Mouse (Mus musculus): ENCODE results near the gene Atg5. TPM values are rescaled to one million over a fixed set of nuclear protein-coding genes. Genes with fewer than 3 reads are reported as not detected.
"Not testable (repeated sequence)": the region's sequence is repeated elsewhere in the genome, so short reads cannot be mapped to it uniquely, and the experiment has no call there.

The Atg5 gene
- 29.8 and 38.4 TPM in 2 replicates for polyA plus RNA-seq (2016; fragmentation: Nextera tagmentation; extraction: Ambion mirVana)

- H3K4me3 ChIP-seq, result peak within 1 kb of the TSS; percentile 91
- no peaks in the 10 kb centered on the region for H3K27me3 ChIP-seq (ENCODE audit: insufficient read depth, poor library complexity, severe bottlenecking)
- H3K4me1 ChIP-seq, result peaks cover 17% of the 10 kb centered on the region
- peak; percentile 99 for DNase-seq (ENCODE audit: low spot score)
- H3K36me3 ChIP-seq, result no peaks in the 10 kb centered on the region
- H3K9me3 ChIP-seq, result no peaks in the 10 kb centered on the region
- WGBS, result under 1% methylated on average over 63 of the region's 63 CpGs
- peak within 1 kb of the TSS; percentile 94 for H3K27ac ChIP-seq
Measured at GRCm38 (mm10) chr10:44268145-44268860, at the start of gene Atg5. TSS of gene Atg5 (plus strand) at chr10:44268358.

GRCm38 (mm10) chr10:44219073-44219472 lies 49.1 kb upstream of the Atg5 start:
- H3K36me3 ChIP-seq; H3K4me1 ChIP-seq; H3K27me3 ChIP-seq (ENCODE audit: insufficient read depth, poor library complexity, severe bottlenecking); H3K27ac ChIP-seq; H3K4me3 ChIP-seq; H3K9me3 ChIP-seq; DNase-seq (ENCODE audit: low spot score): not testable (repeated sequence)
- WGBS, result 11% methylated on average over 2 of the region's 2 CpGs

GRCm38 (mm10) chr10:44224345-44224744 lies 43.8 kb upstream of the Atg5 start:
- WGBS, result 84% methylated on average over 9 of the region's 9 CpGs
- Histone ChIP-seq H3K4me3 (no peak overlapping the region), H3K27me3 (ENCODE audit: insufficient read depth, poor library complexity, severe bottlenecking) (no peaks in the 10 kb centered on the region), H3K9me3 (0 out of 2 replicates have a peak, but pooled peaks cover 3% of the 10 kb centered on the region), H3K27ac (no peak overlapping the region), H3K4me1 (no peaks in the 10 kb centered on the region), H3K36me3 (no peaks in the 10 kb centered on the region)
- no peak for DNase-seq (ENCODE audit: low spot score)

GRCm38 (mm10) chr10:44233351-44233750 lies 34.8 kb upstream of the Atg5 start:
- H3K36me3 ChIP-seq; H3K9me3 ChIP-seq; H3K27me3 ChIP-seq (ENCODE audit: insufficient read depth, poor library complexity, severe bottlenecking); H3K4me3 ChIP-seq; DNase-seq (ENCODE audit: low spot score); H3K27ac ChIP-seq; H3K4me1 ChIP-seq: not testable (repeated sequence)
- WGBS, result 0% methylated on average over 1 of the region's 1 CpGs

- not testable (repeated sequence) for H3K27me3 ChIP-seq (ENCODE audit: insufficient read depth, poor library complexity, severe bottlenecking); H3K4me3 ChIP-seq; H3K4me1 ChIP-seq; H3K9me3 ChIP-seq; H3K36me3 ChIP-seq; DNase-seq (ENCODE audit: low spot score); H3K27ac ChIP-seq
- WGBS, result 37% methylated on average over 7 of the region's 7 CpGs
Measured at GRCm38 (mm10) chr10:44235298-44235697, 32.9 kb upstream of the Atg5 start.

GRCm38 (mm10) chr10:44256624-44257023 lies 11.5 kb upstream of the Atg5 start:
- no peaks in the 10 kb centered on the region for H3K27me3 ChIP-seq (ENCODE audit: insufficient read depth, poor library complexity, severe bottlenecking)
- H3K36me3 ChIP-seq, result no peaks in the 10 kb centered on the region
- no peaks in the 10 kb centered on the region for H3K4me1 ChIP-seq
- H3K4me3 ChIP-seq, result no peak overlapping the region
- no peak overlapping the region for H3K27ac ChIP-seq
- 29% methylated on average over 7 of the region's 7 CpGs for WGBS
- H3K9me3 ChIP-seq, result no peaks in the 10 kb centered on the region
- no peak for DNase-seq (ENCODE audit: low spot score)

- Histone ChIP-seq H3K9me3 (no peaks in the 10 kb centered on the region), H3K4me1 (peaks cover 17% of the 10 kb centered on the region), H3K27ac (no peak overlapping the region), H3K36me3 (no peaks in the 10 kb centered on the region), H3K4me3 (no peak overlapping the region), H3K27me3 (ENCODE audit: insufficient read depth, poor library complexity, severe bottlenecking) (no peaks in the 10 kb centered on the region)
- DNase-seq (ENCODE audit: low spot score), result no peak
- 72% methylated on average over 3 of the region's 3 CpGs for WGBS
Measured at GRCm38 (mm10) chr10:44265835-44266234, 2.3 kb upstream of the Atg5 start.

- DNase-seq (ENCODE audit: low spot score), result no peak
- no peaks in the 10 kb centered on the region for H3K36me3 ChIP-seq
- H3K27ac ChIP-seq, result no peak overlapping the region
- H3K4me3 ChIP-seq, result peak overlapping the region; percentile 91; the same call in 1 of the 2 replicates
- peaks cover 17% of the 10 kb centered on the region for H3K4me1 ChIP-seq
- no peaks in the 10 kb centered on the region for H3K27me3 ChIP-seq (ENCODE audit: insufficient read depth, poor library complexity, severe bottlenecking)
- H3K9me3 ChIP-seq, result no peaks in the 10 kb centered on the region
Measured at GRCm38 (mm10) chr10:44266561-44266960, 1.6 kb upstream of the Atg5 start.

- H3K4me1 ChIP-seq, result peaks cover 17% of the 10 kb centered on the region
Measured at GRCm38 (mm10) chr10:44267426-44268142, 574 bp upstream of the Atg5 start.

GRCm38 (mm10) chr10:44269211-44269610 lies 1.1 kb downstream of the Atg5 start:
- Histone ChIP-seq H3K9me3 (no peaks in the 10 kb centered on the region), H3K4me1 (peaks cover 17% of the 10 kb centered on the region), H3K4me3 (peak overlapping the region; percentile 91), H3K27me3 (ENCODE audit: insufficient read depth, poor library complexity, severe bottlenecking) (no peaks in the 10 kb centered on the region), H3K36me3 (no peaks in the 10 kb centered on the region), H3K27ac (no peak overlapping the region)
- WGBS, result 75% methylated on average over 2 of the region's 2 CpGs
- no peak for DNase-seq (ENCODE audit: low spot score)

More at GRCm38 (mm10) chr10:44267426-44268142, 574 bp upstream of the Atg5 start:
- Histone ChIP-seq H3K27me3 (ENCODE audit: insufficient read depth, poor library complexity, severe bottlenecking) (no peaks in the 10 kb centered on the region), H3K27ac (peak overlapping the region; percentile 94), H3K4me3 (peak overlapping the region; percentile 91), H3K36me3 (no peaks in the 10 kb centered on the region), H3K9me3 (no peaks in the 10 kb centered on the region)
- WGBS, result 9% methylated on average over 11 of the region's 11 CpGs
- no peak for DNase-seq (ENCODE audit: low spot score)

GRCm38 (mm10) chr10:44282323-44282722 lies 14.2 kb downstream of the Atg5 start:
- DNase-seq (ENCODE audit: low spot score), result no peak
- Histone ChIP-seq H3K36me3 (peaks cover 14% of the 10 kb centered on the region), H3K27me3 (ENCODE audit: insufficient read depth, poor library complexity, severe bottlenecking) (no peaks in the 10 kb centered on the region), H3K27ac (no peak overlapping the region), H3K4me1 (peaks cover 6% of the 10 kb centered on the region; the same call in 1 of the 2 replicates), H3K4me3 (no peak overlapping the region), H3K9me3 (no peaks in the 10 kb centered on the region)
- 85% methylated on average over 1 of the region's 1 CpGs for WGBS

GRCm38 (mm10) chr10:44285106-44285505 lies 16.9 kb downstream of the Atg5 start:
- Histone ChIP-seq H3K4me3 (no peak overlapping the region), H3K36me3 (peaks cover 31% of the 10 kb centered on the region), H3K4me1 (peaks cover 6% of the 10 kb centered on the region; the same call in 1 of the 2 replicates), H3K27ac (no peak overlapping the region), H3K9me3 (no peaks in the 10 kb centered on the region), H3K27me3 (ENCODE audit: insufficient read depth, poor library complexity, severe bottlenecking) (no peaks in the 10 kb centered on the region)
- 50% methylated on average over 1 of the region's 1 CpGs for WGBS
- DNase-seq (ENCODE audit: low spot score), result no peak

- Histone ChIP-seq H3K27me3 (ENCODE audit: insufficient read depth, poor library complexity, severe bottlenecking) (no peaks in the 10 kb centered on the region), H3K4me3 (no peak overlapping the region), H3K9me3 (no peaks in the 10 kb centered on the region), H3K27ac (no peak overlapping the region), H3K36me3 (peaks cover 39% of the 10 kb centered on the region), H3K4me1 (peaks cover 6% of the 10 kb centered on the region; the same call in 1 of the 2 replicates)
- 88% methylated on average over 4 of the region's 4 CpGs for WGBS
- DNase-seq (ENCODE audit: low spot score), result no peak
Measured at GRCm38 (mm10) chr10:44285935-44286334, 17.8 kb downstream of the Atg5 start.
